Mouse (Mus musculus) forebrain, postnatal 0 days (tissue): ENCODE results near the gene Marf1. TPM values are rescaled to one million over a fixed set of nuclear protein-coding genes. Genes with fewer than 3 reads are reported as not detected.
A peak's percentile ranks its signal among the peaks of the same experiment; 100 is the strongest.

Source experiments
- ATAC-seq: fragments of 200-750 bp; cut with Nextera tagmentation; 2 replicates; pipeline ENCODE4 v1.8.0; 2017; ENCODE audit warnings: mild to moderate bottlenecking, moderate library complexity
- DNase-seq: peaks from one replicate; pipeline ENCODE4 v3.0.0-alpha.2; 2015
- H3K27ac ChIP-seq: fragments of 300-500 bp; sonication (generic); 2 replicates; pipeline ENCODE4 v1.5.1; 2014; ENCODE audit warnings: low read depth, mild to moderate bottlenecking, antibody characterized with exemption, low read length, moderate library complexity, mixed read lengths
- H3K27me3 ChIP-seq: fragments of 300-500 bp; sonication (generic); 2 replicates; pipeline ENCODE4 v1.6.1; 2014; ENCODE audit warnings: mild to moderate bottlenecking, low read length, mixed read lengths; ENCODE audit not compliant: insufficient read depth
- H3K36me3 ChIP-seq: fragments of 300-500 bp; sonication (generic); 2 replicates; pipeline ENCODE4 v1.6.1; 2014; ENCODE audit warnings: mild to moderate bottlenecking, moderate library complexity; ENCODE audit not compliant: insufficient read depth
- H3K4me1 ChIP-seq: fragments of 300-500 bp; sonication (generic); 2 replicates; pipeline ENCODE4 v1.6.1; 2014; ENCODE audit warnings: antibody characterized with exemption; ENCODE audit not compliant: insufficient read depth
- H3K4me2 ChIP-seq: fragments of 300-500 bp; sonication (generic); 2 replicates; pipeline ENCODE4 v1.6.1; 2014; ENCODE audit warnings: low read depth, mild to moderate bottlenecking, moderate library complexity
- H3K4me3 ChIP-seq: fragments of 300-500 bp; sonication (generic); 2 replicates; pipeline ENCODE4 v1.5.1; 2014; ENCODE audit warnings: low read depth, low read length, mixed read lengths
- H3K9ac ChIP-seq: fragments of 300-500 bp; sonication (generic); 2 replicates; pipeline ENCODE4 v1.6.1; 2014; ENCODE audit warnings: mild to moderate bottlenecking
- H3K9me3 ChIP-seq: fragments of 300-500 bp; sonication (generic); 2 replicates; pipeline ENCODE4 v1.6.1; 2016; ENCODE audit warnings: low read length
- CTCF ChIP-seq: sonication (generic); IDR thresholded peaks from 2 replicates; pipeline ENCODE4 v1.5.1; 2016; ENCODE audit warnings: antibody characterized with exemption, control low read depth, low read depth
- WGBS: fragments of 180-500 bp; shearing (Covaris S2); extraction: QIAGEN DNeasy Blood & Tissue Kit; methylation state at CpG from one replicate; pipeline ENCODE4 v1.1.7; 2014; 5-methylcytosine and 5-hydroxymethylcytosine counted together
- polyA plus RNA-seq: library from polyadenylated mRNA; unstranded; fragments of >200 nt; fragmentation: Nextera tagmentation; extraction: Ambion mirVana; gene quantifications from 2 replicates; pipeline ENCODE4 v1.2.1, GENCODE M21; 2015
- total RNA-seq: library from RNA; depleted of rRNA; stranded (reverse); fragments of >200 nt; gene quantifications from 2 replicates; pipeline ENCODE4 v1.2.3, GENCODE M21; 2014

Marf1 gene
- total and polyA plus RNA-seq, 2 experiments from 2014 or later = 8.6 to 26.4 TPM

GRCm38 (mm10) chr16:14139106-14139505, 24.0 kb downstream of the Marf1 start:
- Histone ChIP-seq H3K9me3 (no peaks in the 10 kb centered on the region), H3K4me3 (no peak overlapping the region), H3K4me2 (no peak overlapping the region), H3K9ac (no peak overlapping the region), H3K36me3 (peaks cover 75% of the 10 kb centered on the region), H3K27me3 (no peaks in the 10 kb centered on the region), H3K27ac (no peak overlapping the region), H3K4me1 (no peaks in the 10 kb centered on the region)
- ATAC-seq = no peak
- TF ChIP-seq CTCF = no peak
- DNase-seq = no peak

- H3K27ac ChIP-seq = no peak overlapping the region
- no peak for TF ChIP-seq CTCF
- ATAC-seq (no peak), DNase-seq (no peak)
- H3K9ac ChIP-seq = no peak overlapping the region
- peaks cover 85% of the 10 kb centered on the region for H3K36me3 ChIP-seq
- H3K9me3 ChIP-seq = no peaks in the 10 kb centered on the region
- no peak overlapping the region for H3K4me3 ChIP-seq
- no peaks in the 10 kb centered on the region for H3K27me3 ChIP-seq
- no peak overlapping the region for H3K4me2 ChIP-seq
- H3K4me1 ChIP-seq = no peaks in the 10 kb centered on the region
- WGBS = 62% methylated on average over 1 of the region's 1 CpGs
These were observed 25.1 kb downstream of the Marf1 start for GRCm38 (mm10) chr16:14137976-14138561.

- Histone ChIP-seq H3K27ac (no peak overlapping the region), H3K36me3 (peaks cover 85% of the 10 kb centered on the region), H3K27me3 (no peaks in the 10 kb centered on the region), H3K4me3 (no peak overlapping the region), H3K9ac (no peak overlapping the region), H3K4me2 (no peak overlapping the region), H3K9me3 (no peaks in the 10 kb centered on the region), H3K4me1 (no peaks in the 10 kb centered on the region)
- DNase-seq (no peak), ATAC-seq (no peak)
- WGBS = 91% methylated on average over 2 of the region's 2 CpGs
- no peak for TF ChIP-seq CTCF
These were observed 28.1 kb downstream of the Marf1 start for GRCm38 (mm10) chr16:14135014-14135413.

GRCm38 (mm10) chr16:14131838-14132237, 31.3 kb downstream of the Marf1 start:
- H3K36me3 ChIP-seq = peaks cover 95% of the 10 kb centered on the region
- no peak overlapping the region for H3K9ac ChIP-seq
- DNase-seq = no peak
- no peak overlapping the region for H3K27ac ChIP-seq
- no peak overlapping the region for H3K4me3 ChIP-seq
- WGBS = 81% methylated on average over 5 of the region's 5 CpGs
- H3K9me3 ChIP-seq = no peaks in the 10 kb centered on the region
- H3K4me2 ChIP-seq = no peak overlapping the region
- no peaks in the 10 kb centered on the region for H3K4me1 ChIP-seq
- ATAC-seq = no peak
- TF ChIP-seq CTCF = no peak
- H3K27me3 ChIP-seq = no peaks in the 10 kb centered on the region

GRCm38 (mm10) chr16:14131376-14131775, 31.8 kb downstream of the Marf1 start:
- H3K36me3 ChIP-seq = peaks cover 90% of the 10 kb centered on the region
- H3K27ac ChIP-seq = no peak overlapping the region
- H3K4me2 ChIP-seq = no peak overlapping the region
- no peak overlapping the region for H3K9ac ChIP-seq
- no peaks in the 10 kb centered on the region for H3K4me1 ChIP-seq
- H3K27me3 ChIP-seq = no peaks in the 10 kb centered on the region
- peak; percentile 37 for TF ChIP-seq CTCF
- 81% methylated on average over 3 of the region's 3 CpGs for WGBS
- ATAC-seq (no peak; the same call in 1 of the 2 replicates), DNase-seq (peak; percentile 8)
- H3K4me3 ChIP-seq = no peak overlapping the region
- H3K9me3 ChIP-seq = no peaks in the 10 kb centered on the region

DNA sequence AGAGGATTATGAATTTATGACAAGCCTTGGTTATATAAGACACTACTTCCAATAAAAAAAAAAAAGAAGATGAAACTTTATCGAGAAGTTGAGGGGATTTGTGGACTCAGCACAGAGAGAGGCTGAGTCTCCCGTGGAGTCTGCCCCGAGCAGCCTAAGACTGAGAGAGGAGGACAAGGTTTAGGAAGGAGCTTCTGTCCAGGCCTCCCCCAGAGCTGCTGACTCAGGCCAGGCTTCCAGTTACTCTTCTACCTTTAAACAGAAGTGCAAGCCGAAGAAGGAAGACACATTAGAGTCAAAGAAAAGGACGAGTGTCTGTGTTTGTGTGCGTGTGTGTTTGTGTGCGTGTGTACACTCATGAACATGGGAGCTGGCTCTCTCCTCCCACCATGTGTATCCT, 32.4 kb downstream of the Marf1 start:
- Histone ChIP-seq H3K4me3 (no peak overlapping the region), H3K9me3 (no peaks in the 10 kb centered on the region), H3K27ac (no peak overlapping the region), H3K9ac (no peak overlapping the region), H3K4me2 (no peak overlapping the region), H3K4me1 (no peaks in the 10 kb centered on the region), H3K36me3 (peaks cover 90% of the 10 kb centered on the region), H3K27me3 (no peaks in the 10 kb centered on the region)
- no peak for TF ChIP-seq CTCF
- DNase-seq = no peak
- WGBS = 88% methylated on average over 7 of the region's 7 CpGs
- no peak for ATAC-seq

- DNase-seq (no peak), ATAC-seq (no peak)
- Histone ChIP-seq H3K4me1 (no peaks in the 10 kb centered on the region), H3K4me3 (no peak overlapping the region), H3K9me3 (no peaks in the 10 kb centered on the region), H3K36me3 (peaks cover 88% of the 10 kb centered on the region), H3K4me2 (no peak overlapping the region), H3K27me3 (no peaks in the 10 kb centered on the region), H3K9ac (no peak overlapping the region), H3K27ac (no peak overlapping the region)
- no peak for TF ChIP-seq CTCF
These were observed 34.2 kb downstream of the Marf1 start for GRCm38 (mm10) chr16:14128977-14129376.
